In genomic region chr2:125544986-125545385, GRCm38 (mm10) we compare ENCODE assay signal across 19 mouse cellular contexts. TPM values are rescaled to one million over a fixed set of nuclear protein-coding genes. Genes with fewer than 3 reads are reported as not detected.
"Had no signal": no experiment of that assay in that cellular context is flagged by ENCODE, and none has a peak within 500 bp of the region (broad histone marks: within the 10 kb centered on the region; RNA-seq: fewer than 3 reads in every experiment).

No protein-coding gene starts in this region.

- H3K4me1 ChIP-seq: limb, embryonic 15.5 days; megakaryocyte, embryonic 14.5 days; midbrain, embryonic 10.5 days; midbrain, embryonic 13.5 days had no signal

- DNase-seq: kidney, postnatal 25 days; layer of hippocampus, adult 9-11 months; left cerebral cortex, postnatal 4 days; liver, postnatal 0 days; lung, embryonic 14.5 days; lung, postnatal 36 days; thymus, adult 2 months; thymus, postnatal 14 days; thymus, postnatal 4 days had no signal

- H3K9me3 ChIP-seq: limb, embryonic 15.5 days; midbrain, embryonic 10.5 days; midbrain, embryonic 13.5 days had no signal

- H3K36me3 ChIP-seq: limb, embryonic 12.5 days; limb, embryonic 15.5 days; midbrain, embryonic 10.5 days; midbrain, embryonic 13.5 days had no signal

- H3K4me3 ChIP-seq: layer of hippocampus, adult 2 months; limb, embryonic 12.5 days; limb, embryonic 15.5 days; megakaryocyte, embryonic 14.5 days; midbrain, embryonic 10.5 days; midbrain, embryonic 13.5 days had no signal

- H3K27ac ChIP-seq: kidney, postnatal 0 days; layer of hippocampus, adult 2 months; limb, embryonic 12.5 days; limb, embryonic 15.5 days; liver, embryonic 14.5 days; midbrain, embryonic 10.5 days; midbrain, embryonic 13.5 days; stomach, postnatal 0 days had no signal

- H3K27me3 ChIP-seq: limb, embryonic 12.5 days; limb, embryonic 15.5 days; midbrain, embryonic 13.5 days had no signal

RNA-seq across cellular contexts. Expression of gene Fbn1, which starts 37.2 kb away (rescaled TPM):
- total RNA-seq: monocyte, adult 5-6 weeks had no signal

RNA-seq across cellular contexts. Expression of gene Gm9913, which starts 40.1 kb away (rescaled TPM):
- total RNA-seq: monocyte, adult 5-6 weeks had no signal
- polyA plus RNA-seq: liver, embryonic 14.5 days; liver, postnatal 0 days had no signal
